Mouse (Mus musculus) adrenal gland, adult 18-20 months (tissue): ENCODE measurements around the gene Glb1l2. TPM values are rescaled to one million over a fixed set of nuclear protein-coding genes. Genes with fewer than 3 reads are reported as not detected.

Experiments
- DNase-seq, 2 experiments: peaks; one replicate each; pipeline ENCODE4 v3.0.0; 2021 to 2022; ENCODE audit warnings: low spot score in 2 of 2
- long read RNA-seq, 2 experiments: library from polyadenylated mRNA; stranded (forward); transcript quantifications; one replicate each; pipeline ENCODE4 v2.0.0; 2021
- total RNA-seq, 2 experiments: library from RNA; stranded (reverse); gene quantifications; 1 replicate in 1 of 2; 2 replicates in 1 of 2; pipeline ENCODE4 v1.2.3; 2021

The Glb1l2 gene
- 10 to 100 TPM in 1 of 2 experiments, 1 to 10 TPM in 1; 5.5 to 19.8 TPM for total RNA-seq
- long read RNA-seq, experiment 1, transcript Glb1l2-202 (19 exons, 3,688 nt) = major isoform, 20 of 27 reads
- long read RNA-seq, experiment 1, partial matches to known transcripts = 2 of 27 reads
- long read RNA-seq, experiment 1, other reads (novel, unspliced or antisense) = 4 of 27 reads
- long read RNA-seq, experiment 2, transcript Glb1l2-202 (19 exons, 3,688 nt) = major isoform, 16 of 20 reads
- long read RNA-seq, experiment 2, partial matches to known transcripts = 1 of 20 reads
- long read RNA-seq, experiment 2, other reads (novel, unspliced or antisense) = 3 of 20 reads

DNA sequence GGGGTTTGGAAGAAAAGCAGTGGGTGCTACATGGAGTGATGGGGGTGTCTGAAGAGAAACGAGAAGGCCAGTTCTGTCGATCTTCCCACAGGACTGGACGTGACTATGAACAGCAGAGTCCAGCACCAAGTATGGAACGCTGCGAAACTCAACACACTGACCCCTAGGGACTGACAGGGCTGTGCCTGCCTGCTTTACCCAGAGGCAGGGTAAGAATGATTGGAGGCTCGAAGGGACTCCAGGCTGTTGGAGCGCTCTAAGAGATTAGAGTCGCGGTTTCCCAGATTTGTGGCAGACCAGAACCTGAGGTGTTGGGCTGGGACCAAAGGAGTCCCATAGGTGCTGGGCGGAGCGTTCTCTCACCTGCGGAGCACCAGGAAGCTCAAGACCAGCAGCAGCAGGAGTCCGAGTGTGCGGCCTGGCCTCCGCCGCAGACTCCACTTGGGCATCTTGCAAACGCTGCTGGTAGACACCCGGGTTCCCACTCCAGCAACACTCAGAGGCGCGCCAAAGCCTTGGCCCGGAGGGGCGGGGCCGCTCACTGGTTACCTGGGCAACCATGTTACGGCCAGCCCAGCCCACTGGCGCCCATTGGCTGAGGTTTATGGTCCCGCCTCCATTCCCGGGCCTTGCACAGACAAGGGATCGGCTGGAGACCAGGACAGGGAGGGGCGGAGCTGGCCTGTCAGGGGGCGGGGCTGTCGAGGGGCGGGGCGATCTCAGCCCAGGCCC is at the start of gene Glb1l2:
Glb1l2 (minus strand) TSS at position 534 of the 732 bp plus-strand sequence.
- DNase-seq = peak; percentile 76 to 83

DNA sequence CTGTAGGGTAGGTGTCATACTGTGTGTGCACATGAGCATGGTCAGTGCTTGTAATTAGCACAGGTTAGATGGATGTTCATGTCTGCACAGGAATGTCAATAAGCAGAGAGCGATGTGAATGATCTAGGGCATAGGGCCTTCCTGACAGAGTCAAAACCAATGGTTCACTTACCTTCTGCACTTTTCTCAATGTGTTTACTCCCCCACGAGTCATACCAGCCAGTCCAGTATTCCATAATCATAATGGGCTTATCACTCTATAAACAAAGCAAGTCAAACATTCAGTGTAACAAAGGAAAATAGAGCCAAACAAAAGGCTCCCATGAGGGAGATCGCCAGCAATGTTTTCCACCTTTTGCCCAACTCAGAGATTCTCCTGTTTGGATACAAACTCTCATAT is 24.8 kb upstream of the Glb1l2 start:
- DNase-seq = no peak

DNA sequence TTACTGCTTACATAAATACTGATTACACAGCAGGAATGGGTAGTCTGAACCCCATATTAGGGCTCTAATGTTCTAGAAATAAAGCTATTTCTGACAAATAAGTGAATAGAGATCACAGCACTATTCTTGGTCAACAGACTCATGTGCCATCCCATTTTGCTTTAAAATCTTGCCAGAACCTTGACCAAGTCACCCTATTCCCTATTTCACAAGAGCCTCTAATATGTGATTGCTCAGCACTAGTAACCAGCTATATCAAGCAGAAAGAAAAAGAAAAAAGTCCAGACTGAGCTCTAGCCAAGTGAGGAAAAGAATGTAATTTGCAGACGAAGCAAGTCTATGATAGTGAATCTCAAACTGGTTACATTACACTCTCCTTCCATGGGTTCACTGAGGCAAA is 13.7 kb upstream of the Glb1l2 start:
- no peak for DNase-seq

DNA sequence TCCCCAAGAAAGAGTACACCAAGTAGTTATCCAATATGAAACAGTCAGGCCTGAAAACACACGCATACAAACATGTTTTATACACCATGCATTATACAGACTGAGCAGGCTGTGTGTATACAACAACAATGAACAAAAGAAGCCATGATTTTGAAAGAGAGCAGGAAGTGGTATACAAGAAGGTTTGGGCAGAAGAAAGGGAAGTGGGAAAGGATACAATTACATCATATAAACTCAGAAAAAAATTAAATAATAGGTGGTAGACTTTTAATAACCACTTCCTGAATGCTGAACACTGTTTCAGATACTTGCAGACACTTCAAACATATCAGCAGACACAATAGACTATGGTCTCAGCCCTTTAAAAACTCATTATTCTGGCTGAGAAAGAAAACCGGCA is 2.5 kb upstream of the Glb1l2 start:
- no peak for DNase-seq

DNA sequence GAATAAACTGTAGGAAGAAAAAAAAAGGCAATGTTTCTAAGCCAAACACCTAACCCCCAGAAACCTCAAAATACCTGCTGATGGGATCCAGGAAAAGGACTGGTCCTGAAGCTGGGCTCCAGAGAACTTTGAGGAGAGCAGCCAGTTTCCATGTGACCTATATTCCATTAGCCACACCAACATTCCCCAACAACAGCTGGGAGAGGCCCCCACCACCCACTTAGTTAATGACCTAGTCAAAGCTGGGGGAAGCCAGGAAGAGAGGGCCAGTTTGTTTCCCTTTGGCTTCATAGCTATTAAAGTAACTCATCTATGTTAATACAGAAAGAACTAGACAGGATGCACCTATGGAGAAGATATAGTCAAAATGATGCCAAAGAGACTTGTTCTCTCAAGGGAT is 1.9 kb downstream of the Glb1l2 start:
- DNase-seq = no peak

DNA sequence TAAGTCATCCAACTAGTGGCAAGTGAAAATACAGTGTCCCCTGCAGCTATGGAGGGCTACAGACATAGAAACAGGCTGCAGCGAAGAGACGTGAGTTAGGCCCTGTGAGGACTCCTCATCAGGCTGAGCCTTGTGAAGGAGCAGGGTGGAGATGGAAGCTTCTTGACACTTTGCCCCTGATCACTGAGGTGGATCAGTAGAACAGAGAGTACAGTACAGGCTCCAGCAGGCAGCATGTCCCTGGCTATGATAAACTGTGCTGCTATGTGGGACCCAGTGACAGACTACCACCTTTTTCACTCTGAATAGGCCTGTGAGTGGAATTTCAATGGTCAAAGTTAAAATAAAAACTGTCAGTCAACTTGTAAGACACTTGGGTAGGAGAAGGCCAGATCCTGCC is 5.9 kb downstream of the Glb1l2 start:
- no peak for DNase-seq

DNA sequence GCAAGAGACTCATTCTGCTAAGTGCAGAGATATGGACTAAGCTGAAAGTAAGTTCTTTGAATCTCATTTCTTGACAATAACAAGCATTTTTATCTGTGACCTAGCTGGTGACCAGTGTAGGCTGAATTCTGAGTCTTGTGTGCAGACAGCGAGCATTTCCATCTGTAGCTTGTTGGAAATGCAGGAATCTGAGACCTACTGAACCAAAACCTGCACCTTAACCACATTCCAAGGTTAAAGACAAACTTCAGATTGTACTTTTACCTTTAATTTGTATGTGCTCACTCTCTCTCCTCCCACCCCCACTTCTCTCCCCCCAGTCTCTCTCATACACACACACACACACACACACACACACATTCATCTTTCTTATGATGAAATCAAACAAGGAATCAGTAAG is 7.5 kb downstream of the Glb1l2 start:
- DNase-seq = no peak

DNA sequence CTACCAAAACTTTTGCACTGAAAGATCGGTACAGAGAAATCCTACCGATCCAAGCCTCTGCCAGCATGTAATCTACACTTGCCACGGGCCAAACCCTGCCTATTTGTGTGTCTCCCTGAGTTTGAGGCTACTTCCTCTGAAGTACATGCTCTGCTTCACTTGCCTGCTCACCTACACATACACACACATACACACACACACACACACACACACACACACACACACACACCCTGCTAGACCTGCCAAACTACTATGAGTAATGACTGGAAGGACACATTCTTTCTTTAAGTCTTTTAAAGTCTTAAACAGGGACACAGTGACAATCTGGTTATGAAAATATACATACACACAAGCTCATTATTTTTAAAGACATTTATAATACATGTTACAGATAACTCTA is 8.1 kb downstream of the Glb1l2 start:
- DNase-seq = no peak

DNA sequence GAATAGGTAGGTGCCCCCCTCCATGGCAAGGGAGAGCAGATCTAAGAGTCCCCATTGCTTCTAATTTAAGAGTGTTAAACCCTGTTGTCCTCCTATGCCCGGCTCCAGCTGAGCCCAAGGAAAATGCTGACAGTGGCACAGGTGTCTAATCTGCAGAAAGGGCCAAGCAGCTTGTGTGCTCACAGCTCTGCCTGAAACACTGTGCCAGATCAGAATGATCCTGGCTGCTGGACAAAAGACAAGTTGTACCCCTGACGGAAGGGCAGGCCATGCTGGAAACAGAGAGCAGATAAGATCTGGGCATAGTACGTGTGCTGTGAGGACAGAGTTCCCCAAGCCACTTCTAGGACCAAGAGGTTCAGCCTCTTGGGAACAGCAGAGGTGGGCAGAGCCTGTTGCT is 13.4 kb downstream of the Glb1l2 start:
- DNase-seq = no peak

DNA sequence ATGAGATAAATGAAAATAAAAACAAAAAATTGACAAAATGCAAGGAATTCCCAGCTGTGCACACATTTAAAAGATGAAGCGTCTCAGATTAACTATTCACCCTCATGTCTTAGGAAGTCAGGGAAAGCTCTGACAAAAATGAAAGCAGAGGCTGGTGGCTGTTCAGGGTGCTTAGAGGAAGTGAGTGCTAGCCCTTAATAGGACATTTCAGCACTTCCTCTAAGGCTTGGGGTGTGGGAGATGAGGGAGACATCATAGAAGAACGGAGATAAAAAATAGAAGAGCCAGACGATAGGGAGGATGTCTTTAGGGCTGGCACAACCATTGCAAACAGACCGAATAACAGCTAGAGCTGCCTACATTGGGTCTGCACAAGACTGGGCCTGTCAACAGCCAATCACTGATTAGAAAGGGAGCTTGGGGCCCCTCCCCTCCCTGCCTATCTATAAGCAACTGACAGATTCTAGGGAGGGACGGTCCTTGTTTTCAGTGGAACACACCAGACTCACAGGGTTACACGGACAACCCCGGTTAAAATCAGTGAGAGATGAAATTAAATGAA is 22.8 kb downstream of the Glb1l2 start:
- DNase-seq = no peak

DNA sequence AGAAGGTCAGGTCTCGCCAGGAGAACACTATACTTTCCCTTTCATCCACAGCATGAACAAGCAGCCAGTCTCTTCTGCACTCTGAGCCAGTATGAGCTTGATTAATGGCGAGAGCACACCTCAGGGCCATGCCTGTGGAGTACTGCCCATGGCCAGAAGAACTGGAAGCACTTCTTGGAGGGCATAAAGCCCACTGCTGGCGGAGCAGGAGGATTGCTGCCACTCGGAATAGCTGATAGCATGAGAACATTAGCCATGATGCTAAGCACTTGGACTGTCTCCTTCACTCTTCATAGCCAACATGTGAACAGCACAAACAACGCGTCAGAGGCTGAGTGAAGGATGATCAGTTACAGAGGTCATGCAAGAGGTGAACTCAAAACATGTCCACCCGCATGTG is 27.8 kb downstream of the Glb1l2 start:
- DNase-seq = no peak

DNA sequence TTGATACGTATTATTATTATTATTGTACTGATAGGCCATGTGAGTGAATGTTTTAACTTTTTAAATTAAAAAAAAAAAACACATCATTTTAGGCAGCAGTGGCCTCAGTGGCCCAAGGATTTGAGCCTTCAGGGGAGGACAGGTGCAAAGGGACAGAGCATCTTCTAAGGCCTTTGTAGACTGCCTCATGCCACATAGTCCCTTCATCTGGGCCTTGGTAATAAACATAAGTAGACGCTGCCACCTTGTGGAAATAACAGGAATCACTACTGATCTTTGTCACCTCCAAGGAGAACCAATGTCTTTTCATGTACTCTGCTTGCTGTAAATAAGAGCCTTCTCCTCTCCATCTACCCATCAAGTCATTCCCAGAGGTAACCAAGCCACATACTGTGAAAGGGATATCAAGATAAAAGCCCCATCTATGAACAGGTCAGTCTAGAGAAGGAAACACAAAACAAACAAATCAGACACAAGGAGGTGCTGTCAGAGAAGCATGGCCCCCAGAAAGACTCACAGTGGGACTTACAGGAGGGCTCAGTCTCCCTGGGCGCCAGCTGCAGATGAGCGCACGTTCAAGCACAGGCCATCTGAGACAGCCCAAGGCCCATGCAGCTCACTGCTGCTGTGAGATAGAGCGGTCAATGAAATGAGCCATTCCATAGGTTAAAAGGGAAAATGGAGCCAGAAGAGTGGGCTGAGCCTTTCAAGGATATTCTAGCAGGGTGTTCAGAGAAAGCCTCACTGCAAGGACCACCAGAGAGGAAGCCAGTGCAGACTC is 30.0 kb downstream of the Glb1l2 start:
- peak in 1 of 2 experiments; percentile 25 for DNase-seq

DNA sequence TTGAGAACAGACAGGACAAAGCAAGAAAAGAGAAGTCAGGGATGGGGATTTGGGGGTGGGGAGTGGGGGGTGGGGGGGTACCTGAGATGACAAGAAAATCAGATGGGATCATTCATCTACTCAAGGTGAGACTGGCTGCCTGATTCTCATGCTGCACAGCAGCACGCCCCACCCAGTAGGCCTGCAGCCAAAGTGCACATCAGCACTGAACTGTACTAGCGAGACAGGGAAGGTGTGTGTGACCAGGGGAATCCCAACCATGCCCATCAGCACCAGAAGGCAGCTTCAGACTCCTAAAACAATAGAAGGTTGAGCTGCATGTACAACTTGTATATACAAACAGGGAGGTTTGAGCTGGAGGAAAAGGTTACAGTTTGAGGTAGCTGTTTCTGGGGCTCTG is 30.6 kb downstream of the Glb1l2 start:
- DNase-seq = no peak

DNA sequence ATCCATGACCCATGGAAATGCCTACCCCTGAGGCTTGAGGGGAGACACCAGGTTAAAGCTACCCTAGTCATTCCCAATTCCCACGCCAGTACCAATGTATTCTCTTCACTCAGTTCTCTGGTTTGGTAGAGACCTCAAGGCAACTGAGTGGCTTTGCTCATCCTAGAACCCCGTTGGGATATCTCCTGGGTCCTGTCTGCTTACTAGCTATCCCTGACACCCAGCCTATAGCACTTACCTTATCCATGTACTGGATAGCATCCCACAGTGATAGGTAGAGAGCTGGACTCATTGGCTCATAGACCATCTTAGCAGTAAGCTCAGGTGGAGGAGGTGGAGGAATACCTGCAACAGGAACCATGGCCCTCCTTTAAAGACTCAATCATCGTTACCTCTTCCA is 38.1 kb downstream of the Glb1l2 start:
- no peak for DNase-seq

DNA sequence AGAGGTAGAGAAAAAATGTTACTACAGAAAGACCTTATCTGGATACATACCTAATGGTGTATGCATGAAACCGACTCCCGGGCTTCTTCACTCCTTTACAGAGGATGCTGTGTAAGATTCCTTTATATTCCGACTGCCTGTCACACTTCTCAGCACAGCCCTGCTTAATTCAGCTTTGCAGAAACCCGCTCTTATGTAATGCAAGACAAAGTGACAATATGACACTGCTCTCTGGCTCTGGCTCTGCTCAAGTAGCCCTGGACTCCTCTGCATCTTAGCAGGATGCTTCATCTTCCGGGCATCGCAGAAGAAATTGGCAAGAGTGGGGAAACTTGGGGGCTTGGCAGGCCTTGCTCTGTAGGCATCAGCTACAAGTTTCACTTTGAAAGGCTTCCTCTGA is 43.8 kb downstream of the Glb1l2 start:
- DNase-seq = no peak

DNA sequence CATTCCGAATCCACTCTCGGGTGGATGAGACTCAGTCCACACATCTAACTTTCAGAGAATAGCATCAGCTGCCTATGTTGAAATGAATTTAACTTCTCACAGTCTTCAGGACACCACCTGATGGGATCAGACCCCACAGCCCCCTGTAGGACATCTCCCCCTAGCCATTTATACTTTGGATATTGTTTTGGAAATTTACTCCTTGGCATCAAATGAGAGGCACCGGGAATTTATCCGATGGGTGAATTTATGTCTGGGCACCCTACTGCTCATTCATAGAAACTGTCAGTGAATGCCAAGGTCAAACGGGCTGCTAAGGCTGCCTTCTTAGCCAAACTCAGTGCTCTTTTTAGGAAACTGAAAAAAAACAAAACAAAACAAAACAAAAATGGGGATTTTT is 45.7 kb downstream of the Glb1l2 start:
- DNase-seq = peak in 1 of 2 experiments; percentile 4

DNA sequence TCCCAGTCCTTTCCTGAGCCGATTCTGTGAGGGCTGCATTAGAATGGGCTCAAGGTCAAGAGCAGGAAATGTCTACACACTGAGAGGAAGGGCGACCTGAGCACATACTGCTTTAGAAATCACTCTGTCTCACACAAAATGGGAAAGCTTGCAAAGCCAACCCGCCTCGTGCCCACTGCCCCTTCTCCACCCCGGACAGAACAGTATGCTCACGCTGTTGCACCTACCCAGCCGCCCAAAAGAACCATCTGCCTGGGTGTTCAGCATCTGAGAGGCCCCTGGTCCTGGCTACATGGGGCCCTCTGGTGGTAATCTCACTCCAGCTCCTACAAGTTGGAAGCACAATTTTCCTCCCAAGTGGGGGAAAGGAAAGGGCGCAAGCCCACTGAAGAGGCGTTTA is 46.2 kb downstream of the Glb1l2 start:
- peak in 1 of 2 experiments; percentile 36 for DNase-seq

DNA sequence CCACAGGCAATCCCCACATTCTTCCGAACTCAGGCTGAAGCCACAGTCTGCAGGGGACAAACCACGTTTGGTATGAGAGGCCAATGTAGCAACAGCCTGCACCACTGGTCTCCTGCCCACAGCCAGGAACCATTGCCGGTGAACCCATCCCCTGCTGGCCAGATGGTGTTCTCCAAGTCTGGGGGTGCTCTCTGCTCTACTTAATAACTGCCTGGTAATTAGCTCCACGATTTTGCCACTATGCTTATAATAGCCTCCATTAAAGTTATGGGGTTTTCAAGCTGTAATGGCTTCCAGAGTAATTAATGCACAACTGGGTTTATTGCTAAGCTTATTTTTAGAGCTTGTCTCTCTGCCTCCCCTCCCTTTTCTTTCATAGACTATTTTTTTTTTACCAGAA is 57.4 kb downstream of the Glb1l2 start:
- DNase-seq = no peak

DNA sequence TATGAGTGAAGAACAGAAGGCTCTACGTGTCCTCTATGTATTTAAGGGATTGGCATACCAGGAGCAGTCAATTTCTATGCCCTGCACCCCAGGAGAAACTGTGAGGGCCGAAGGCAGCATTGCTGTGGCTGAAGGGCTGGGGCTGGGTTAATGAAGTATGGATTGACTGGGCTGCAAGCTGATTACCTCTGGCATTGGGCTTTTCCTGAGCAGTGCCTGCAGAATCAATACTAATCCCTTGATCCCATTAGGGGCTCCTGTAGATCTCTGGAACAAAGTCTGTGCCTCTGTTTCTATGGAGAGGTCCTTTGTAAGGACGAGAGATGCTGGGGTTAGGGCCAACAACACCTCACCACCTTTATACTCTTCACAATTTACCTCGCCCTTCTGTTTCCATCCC is 59.1 kb downstream of the Glb1l2 start:
- no peak for DNase-seq

DNA sequence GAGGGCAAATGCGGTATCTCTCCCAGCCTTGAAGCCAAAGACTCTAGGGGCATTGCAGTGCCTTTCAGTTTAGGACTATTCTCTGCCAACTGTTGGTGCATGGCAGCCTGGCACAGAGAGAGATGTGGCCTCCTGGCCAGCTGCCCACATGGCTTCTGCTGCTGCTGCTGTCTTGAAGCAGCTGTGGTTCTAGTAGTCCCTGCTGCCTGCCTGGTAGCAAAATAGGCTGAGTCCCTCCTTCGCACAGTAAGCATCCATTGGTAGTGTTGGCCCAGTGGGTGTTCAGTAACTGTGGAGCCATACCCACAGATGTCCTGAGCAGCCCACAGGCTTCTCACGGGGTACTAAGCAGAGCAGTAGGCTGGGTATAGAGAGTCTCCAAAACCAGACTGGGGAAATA is 63.5 kb downstream of the Glb1l2 start:
- no peak for DNase-seq

DNA sequence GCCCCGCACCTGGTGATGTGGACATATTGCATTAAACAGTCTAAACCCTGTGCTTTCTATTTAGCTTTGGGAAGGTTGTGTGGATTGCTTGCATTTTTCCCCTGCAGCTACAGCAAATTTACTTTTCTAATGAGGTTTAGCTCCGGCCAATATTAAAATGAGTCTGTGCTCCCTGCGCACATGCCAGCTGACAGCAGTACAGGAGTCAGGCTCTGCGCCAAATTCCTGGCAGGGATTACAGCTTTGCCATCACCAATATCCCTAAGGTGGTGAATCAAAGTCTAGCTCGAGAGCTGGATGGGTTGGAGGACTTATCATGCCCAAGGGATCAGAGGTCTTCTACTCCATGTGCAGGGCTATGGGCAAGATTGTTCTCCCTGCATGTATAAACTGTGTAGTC is 69.2 kb downstream of the Glb1l2 start:
- no peak for DNase-seq

DNA sequence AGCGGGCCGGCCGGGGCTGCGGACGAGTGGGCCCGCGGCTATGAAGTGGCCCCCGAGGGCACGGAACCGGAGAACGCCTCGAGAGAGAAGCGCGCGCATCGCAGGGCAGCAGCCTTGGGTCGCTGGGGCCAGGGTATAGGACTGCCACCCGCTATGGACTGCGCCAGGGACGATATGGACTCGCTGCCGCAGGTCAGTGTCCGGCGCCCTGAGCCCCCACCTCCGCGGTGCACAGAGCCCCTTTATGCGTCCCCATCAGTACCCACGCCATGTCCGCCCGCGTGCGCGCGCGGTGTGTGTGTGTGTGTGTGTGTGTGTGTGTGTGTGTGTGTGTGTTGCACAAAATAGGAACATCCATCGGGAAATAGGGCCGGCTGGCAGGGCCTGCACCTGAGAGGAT is 72.3 kb downstream of the Glb1l2 start:
- no peak for DNase-seq
